In the genomic region with DNA sequence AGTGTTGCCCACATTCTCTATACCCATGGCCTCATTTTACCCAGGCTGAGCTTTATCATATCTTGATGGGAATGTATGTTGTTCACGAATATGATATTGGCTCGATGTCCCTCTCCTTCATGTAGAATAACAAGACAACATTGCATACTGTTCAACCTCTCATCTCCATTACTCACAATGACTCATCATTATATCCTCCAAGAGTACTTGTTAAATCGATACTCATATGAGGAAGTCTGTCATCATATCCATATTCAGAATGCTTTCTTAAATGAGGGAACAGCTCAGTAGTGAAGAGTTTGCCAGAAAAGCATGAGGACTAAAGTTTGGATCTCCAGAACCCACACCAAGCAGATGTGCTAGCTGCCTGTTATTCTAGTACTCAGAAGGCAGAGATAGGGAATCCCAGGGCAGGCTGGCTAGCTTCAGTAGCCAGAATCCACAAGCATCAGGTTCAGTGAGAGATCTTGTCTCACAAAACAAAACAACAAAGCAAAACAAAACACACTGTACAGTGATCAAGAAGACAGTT, we compare ENCODE assay signal across 20 mouse cellular contexts.
DNase-seq lines count a peak whose midpoint lies in the region; ATAC-seq and TF ChIP-seq lines count a peak whose summit lies in the region.
"Had no signal": no experiment of that assay in that cellular context is flagged by ENCODE, and none has a peak within 500 bp of the region (broad histone marks: within the 10 kb centered on the region; RNA-seq: fewer than 3 reads in every experiment).

No protein-coding gene starts in this region.

- DNase-seq in hindbrain, postnatal 0 days (ENCODE audit: low spot score) = no peak
- no peak for DNase-seq in hindbrain, embryonic 11.5 days (ENCODE audit: low spot score)
- DNase-seq in A20 (ENCODE audit: low read depth, low spot score) = peak; percentile 36
- no peak for DNase-seq in spleen, postnatal 10 days (ENCODE audit: low spot score in 2 of 2)
- DNase-seq in kidney, adult 9 months = no peak
- DNase-seq: adrenal gland, adult 8-10 months; cerebellum, adult 11 months; gastrocnemius, adult 2 months; kidney, postnatal 36 days; lung, adult 18-20 months; lung, postnatal 10 days had no signal

- H3K36me3 ChIP-seq in hindbrain, postnatal 0 days (ENCODE audit: insufficient read depth, low read length) = no peaks in the 10 kb centered on the region
- no peaks in the 10 kb centered on the region for H3K36me3 ChIP-seq in hindbrain, embryonic 11.5 days (ENCODE audit: control insufficient read depth, insufficient read depth, low read length)
- H3K36me3 ChIP-seq in forebrain, embryonic 13.5 days (ENCODE audit: poor library complexity, severe bottlenecking) = no peaks in the 10 kb centered on the region
- H3K36me3 ChIP-seq: embryonic facial prominence, embryonic 10.5 days; kidney, embryonic 15.5 days; limb, embryonic 13.5 days; liver, embryonic 12.5 days; neural tube, embryonic 15.5 days had no signal

- no peak overlapping the region for H3K9ac ChIP-seq in hindbrain, postnatal 0 days (replicated peaks; ENCODE audit: low read length)
- H3K9ac ChIP-seq in hindbrain, embryonic 11.5 days (ENCODE audit: low read depth, low read length) = no peak overlapping the region
- H3K9ac ChIP-seq in forebrain, embryonic 13.5 days = no peak overlapping the region
- H3K9ac ChIP-seq: kidney, embryonic 15.5 days; limb, embryonic 13.5 days; liver, embryonic 12.5 days; neural tube, embryonic 15.5 days had no signal

- no peak overlapping the region for H3K4me2 ChIP-seq in hindbrain, postnatal 0 days (ENCODE audit: low read depth, low read length)
- no peak overlapping the region for H3K4me2 ChIP-seq in hindbrain, embryonic 11.5 days (replicated peaks; ENCODE audit: low read depth, low read length)
- no peak overlapping the region for H3K4me2 ChIP-seq in forebrain, embryonic 13.5 days
- H3K4me2 ChIP-seq: heart, embryonic 11.5 days; kidney, embryonic 15.5 days; limb, embryonic 13.5 days; liver, embryonic 12.5 days; neural tube, embryonic 15.5 days had no signal

- H3K27me3 ChIP-seq in hindbrain, postnatal 0 days (ENCODE audit: insufficient read depth, low read length) = no peaks in the 10 kb centered on the region
- no peaks in the 10 kb centered on the region for H3K27me3 ChIP-seq in hindbrain, embryonic 11.5 days (ENCODE audit: control insufficient read depth, insufficient read depth, low read length)
- no peaks in the 10 kb centered on the region for H3K27me3 ChIP-seq in forebrain, embryonic 13.5 days
- H3K27me3 ChIP-seq: kidney, embryonic 15.5 days; limb, embryonic 13.5 days; liver, embryonic 12.5 days; neural tube, embryonic 15.5 days had no signal

- H3K4me3 ChIP-seq in hindbrain, postnatal 0 days (ENCODE audit: low read length) = no peak overlapping the region
- no peak overlapping the region for H3K4me3 ChIP-seq in hindbrain, embryonic 11.5 days (ENCODE audit: low read depth, low read length)
- no peak overlapping the region for H3K4me3 ChIP-seq in forebrain, embryonic 13.5 days
- H3K4me3 ChIP-seq: embryonic facial prominence, embryonic 10.5 days; gastrocnemius, adult 2 months; kidney, embryonic 15.5 days; limb, embryonic 13.5 days; liver, embryonic 12.5 days; neural tube, embryonic 15.5 days had no signal

- no peak for TF ChIP-seq CTCF in hindbrain, postnatal 0 days (IDR thresholded peaks at IDR 0.05; ENCODE audit: low read depth)

- H3K9me3 ChIP-seq in hindbrain, postnatal 0 days (ENCODE audit: low read length) = no peaks in the 10 kb centered on the region
- no peaks in the 10 kb centered on the region for H3K9me3 ChIP-seq in hindbrain, embryonic 11.5 days (ENCODE audit: control insufficient read depth, low read length)
- H3K9me3 ChIP-seq in forebrain, embryonic 13.5 days (replicated peaks) = no peaks in the 10 kb centered on the region
- H3K9me3 ChIP-seq: embryonic facial prominence, embryonic 10.5 days; kidney, embryonic 15.5 days; limb, embryonic 13.5 days; liver, embryonic 12.5 days; neural tube, embryonic 15.5 days had no signal

- peak overlapping the region; percentile 45; the same call in 1 of the 2 replicates for H3K27ac ChIP-seq in hindbrain, postnatal 0 days
- H3K27ac ChIP-seq in hindbrain, embryonic 11.5 days (ENCODE audit: low read depth, low read length) = no peak overlapping the region
- H3K27ac ChIP-seq in forebrain, embryonic 13.5 days = peak overlapping the region; percentile 76
- H3K27ac ChIP-seq: embryonic facial prominence, embryonic 10.5 days; gastrocnemius, adult 2 months; kidney, embryonic 15.5 days; limb, embryonic 13.5 days; liver, embryonic 12.5 days; neural tube, embryonic 15.5 days had no signal

- WGBS in hindbrain, postnatal 0 days = 90% methylated on average over 3 of the region's 3 CpGs
- WGBS in hindbrain, embryonic 11.5 days = 91% methylated on average over 3 of the region's 3 CpGs
- WGBS in forebrain, embryonic 13.5 days = 94% methylated on average over 3 of the region's 3 CpGs

- H3K4me1 ChIP-seq in hindbrain, postnatal 0 days (ENCODE audit: insufficient read depth, low read length) = peaks cover 20% of the 10 kb centered on the region
- H3K4me1 ChIP-seq in hindbrain, embryonic 11.5 days (replicated peaks; ENCODE audit: control insufficient read depth, insufficient read depth, low read length) = 0 out of 2 replicates have a peak, but pooled peaks cover 2% of the 10 kb centered on the region
- H3K4me1 ChIP-seq in forebrain, embryonic 13.5 days = peaks cover 47% of the 10 kb centered on the region
- H3K4me1 ChIP-seq: liver, embryonic 12.5 days had no signal

- no peak for ATAC-seq in hindbrain, postnatal 0 days
- no peak for ATAC-seq in hindbrain, embryonic 11.5 days (ENCODE audit: low FRiP score)
- no peak for ATAC-seq in forebrain, embryonic 13.5 days
- ATAC-seq in megakaryocyte, adult 5-6 weeks (ENCODE audit: poor library complexity, severe bottlenecking) = peak; percentile 72
- ATAC-seq: intestine, embryonic 16.5 days; liver, embryonic 12.5 days had no signal
